Mouse (Mus musculus) cerebellum, adult 2 months (tissue): ENCODE results near the gene Olfr1371.

Experiments
- CTCF ChIP-seq: fragments of 200-500 bp; IDR thresholded peaks from 2 replicates; pipeline ENCODE4 v1.5.1; 2011; ENCODE audit warnings: low read depth, mild to moderate bottlenecking, control low read depth, low read length, moderate library complexity, borderline replicate concordance; ENCODE audit not compliant: insufficient read depth
- POLR2A ChIP-seq: fragments of 200-500 bp; IDR thresholded peaks from 2 replicates; pipeline ENCODE4 v1.6.1; 2011; ENCODE audit warnings: low read length, control low read depth, borderline replicate concordance; ENCODE audit not compliant: insufficient read depth

DNA sequence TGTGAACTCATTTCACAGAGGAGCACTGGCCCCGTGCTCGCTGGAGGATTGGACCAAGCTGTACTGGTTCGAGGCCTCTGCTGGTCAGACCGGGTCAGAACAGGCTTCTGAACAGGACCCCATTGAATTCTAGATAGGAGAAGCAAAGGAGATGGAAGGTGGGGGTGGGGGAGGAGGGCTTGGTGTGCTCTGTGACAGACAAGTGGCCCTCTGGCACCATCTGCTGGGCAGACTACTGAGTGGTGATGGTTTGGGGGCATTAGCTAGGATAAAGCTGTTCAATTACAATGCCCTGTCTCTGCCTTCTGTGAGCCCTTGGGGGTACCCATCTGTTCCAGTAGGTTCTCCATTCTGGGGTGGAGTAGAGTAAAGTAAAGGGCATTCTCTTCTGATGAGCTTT, 6.5 kb upstream of the Olfr1371 start:
- TF ChIP-seq POLR2A (no peak), CTCF (peak; percentile 86)
